ENCODE assay signal across 8 mouse cellular contexts in the genomic region with DNA sequence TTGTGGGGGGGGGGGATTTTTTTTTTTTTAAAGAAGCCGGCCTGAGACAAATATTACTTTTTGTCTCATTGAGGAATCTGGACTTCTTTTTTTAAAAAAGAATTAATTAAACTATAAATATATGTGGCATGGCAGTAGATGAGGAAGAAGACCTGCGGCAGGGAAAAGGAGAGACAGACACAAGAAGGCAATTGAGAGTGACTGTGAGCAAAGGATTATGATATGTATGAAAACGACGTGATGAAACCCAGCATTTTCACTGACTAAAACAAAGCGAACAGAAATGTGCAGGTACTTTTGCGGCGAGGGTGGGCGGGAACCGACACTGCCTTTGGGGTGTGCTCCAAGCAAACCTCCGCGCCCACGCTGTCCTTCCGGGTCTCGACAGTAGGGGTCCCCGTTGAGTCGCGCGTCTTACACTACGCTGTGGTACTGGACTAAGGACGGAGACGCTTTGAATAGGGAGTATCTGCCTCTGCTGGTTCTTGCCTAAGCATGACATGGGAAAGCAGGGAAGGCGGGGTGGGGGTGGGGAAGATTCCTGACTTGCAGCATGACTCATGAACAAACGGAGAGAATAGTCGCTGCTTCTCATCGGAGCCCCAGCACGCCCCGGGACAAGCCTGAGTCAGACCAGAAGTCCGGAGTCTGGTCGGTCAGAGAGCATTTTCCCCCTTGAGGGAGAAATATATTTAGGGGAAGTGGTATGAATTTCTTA. TPM values are rescaled to one million over a fixed set of nuclear protein-coding genes. Genes with fewer than 3 reads are reported as not detected.
DNase-seq lines count a peak whose midpoint lies in the region; ATAC-seq and TF ChIP-seq lines count a peak whose summit lies in the region.

No protein-coding gene starts in this region.

- intact Hi-C loops in gastrocnemius, adult 2 months (cut with DNase I): loop anchor here (1.0 to 5.0 kb wide), 3 partner anchors 97 to 250 kb away; partner anchors contain the start of gene Mrtfb
- intact Hi-C loops in left cerebral cortex, adult 2 months (cut with DNase I): loop anchor here (1.0 kb wide), 3 partner anchors 35 to 197 kb away; no protein-coding TSS in a partner anchor

- DNase-seq in T-cell, adult 2 months (ENCODE audit: low spot score): peak; percentile 88
- peak; percentile 89 to 95 for DNase-seq in cerebellum, postnatal 4 days (ENCODE audit: low spot score in 2 of 2)
- peak; percentile 93 for DNase-seq in gastrocnemius, adult 2 months
- DNase-seq in hindbrain, postnatal 0 days (ENCODE audit: low spot score): peak; percentile 95
- peak; percentile 94 to 98 for DNase-seq in left cerebral cortex, adult 2 months (ENCODE audit: extremely low spot score in 1 of 2, low spot score in 2 of 2)
- peak; percentile 98 for DNase-seq in right cerebral cortex, adult 2 months (ENCODE audit: low spot score in 2 of 2)
- peak; percentile 93 for DNase-seq in urinary bladder, postnatal 14 days (ENCODE audit: low spot score)

- 5% methylated on average over 29 of the region's 29 CpGs for WGBS in hindbrain, postnatal 0 days

- H3K27me3 ChIP-seq in hindbrain, postnatal 0 days (ENCODE audit: insufficient read depth, low read length): no peaks in the 10 kb centered on the region

- H3K4me2 ChIP-seq in hindbrain, postnatal 0 days (ENCODE audit: low read depth, low read length): peak overlapping the region; percentile 55

- ATAC-seq in hindbrain, postnatal 0 days: peak; percentile 98
- peak; percentile 97 for ATAC-seq in megakaryocyte, adult 5-6 weeks (ENCODE audit: poor library complexity, severe bottlenecking)

- no peaks in the 10 kb centered on the region for H3K9me3 ChIP-seq in hindbrain, postnatal 0 days (ENCODE audit: low read length)

- H3K4me1 ChIP-seq in hindbrain, postnatal 0 days (ENCODE audit: insufficient read depth, low read length): peaks cover 14% of the 10 kb centered on the region

- H3K27ac ChIP-seq in gastrocnemius, adult 2 months: peak overlapping the region; percentile 85
- H3K27ac ChIP-seq in hindbrain, postnatal 0 days: no peak overlapping the region
- H3K27ac ChIP-seq in left cerebral cortex, adult 2 months: peak overlapping the region; percentile 91

- 0 out of 2 replicates have a peak overlapping the region, but pooled peaks have one; percentile 2 for H3K9ac ChIP-seq in hindbrain, postnatal 0 days (replicated peaks; ENCODE audit: low read length)

- TF ChIP-seq CTCF in gastrocnemius, adult 2 months (IDR thresholded peaks at IDR 0.05): peak; percentile 90
- TF ChIP-seq CTCF in hindbrain, postnatal 0 days (IDR thresholded peaks at IDR 0.05; ENCODE audit: low read depth): peak; percentile 98
- peak; percentile 86 for TF ChIP-seq CTCF in left cerebral cortex, adult 2 months (IDR thresholded peaks at IDR 0.05)

- peak overlapping the region; percentile 69 for H3K4me3 ChIP-seq in gastrocnemius, adult 2 months
- H3K4me3 ChIP-seq in hindbrain, postnatal 0 days (ENCODE audit: low read length): peak overlapping the region; percentile 29
- peak overlapping the region; percentile 40 for H3K4me3 ChIP-seq in left cerebral cortex, adult 2 months

- H3K36me3 ChIP-seq in hindbrain, postnatal 0 days (ENCODE audit: insufficient read depth, low read length): no peaks in the 10 kb centered on the region

RNA-seq across cellular contexts. Expression of gene Ercc4, which starts 50.6 kb away (rescaled TPM):
- total RNA-seq in gastrocnemius, adult 2 months (2021): 1 to 10 TPM; 4.4 to 5.7 TPM
- total RNA-seq in hindbrain, postnatal 0 days (2014; rRNA removed): 12.7 and 16.2 TPM in 2 replicates
- polyA plus RNA-seq in hindbrain, postnatal 0 days (2015; fragmentation: Nextera tagmentation; extraction: Ambion mirVana): 14.1 and 14.5 TPM in 2 replicates
- total RNA-seq in left cerebral cortex, adult 2 months (2021): 10 to 100 TPM; 21.3 to 25.8 TPM
- 8.6 and 13.0 TPM in 2 replicates for total RNA-seq in megakaryocyte, adult 5-6 weeks (2015)
- total RNA-seq in megakaryocyte, adult 5-6 weeks (2017): 7.7 and 7.9 TPM in 2 replicates
